Mouse (Mus musculus) midbrain, embryonic 16.5 days (tissue): ENCODE data around the gene Nutf2. TPM values are rescaled to one million over a fixed set of nuclear protein-coding genes. Genes with fewer than 3 reads are reported as not detected.
A peak's percentile ranks its signal among the peaks of the same experiment; 100 is the strongest.

Experiments
- ATAC-seq: fragments of 200-750 bp; cut with Nextera tagmentation; 2 replicates; pipeline ENCODE4 v1.8.0; 2017; ENCODE audit warnings: moderate TSS enrichment
- H3K27ac ChIP-seq: fragments of 300-500 bp; sonication (generic); 2 replicates; pipeline ENCODE4 v1.5.1; 2014; ENCODE audit warnings: mild to moderate bottlenecking, low read length, mixed read lengths
- H3K27me3 ChIP-seq: fragments of 300-500 bp; sonication (generic); 2 replicates; pipeline ENCODE4 v1.6.1; 2014; ENCODE audit warnings: low read depth, low read length, mixed read lengths; ENCODE audit not compliant: control insufficient read depth, insufficient read depth
- H3K36me3 ChIP-seq: fragments of 300-500 bp; sonication (generic); 2 replicates; pipeline ENCODE4 v1.6.1; 2014; ENCODE audit warnings: mild to moderate bottlenecking, low read length, moderate library complexity, mixed read lengths; ENCODE audit not compliant: control insufficient read depth, insufficient read depth
- H3K4me1 ChIP-seq: fragments of 300-500 bp; sonication (generic); 2 replicates; pipeline ENCODE4 v1.6.1; 2014; ENCODE audit warnings: mild to moderate bottlenecking, low read length, mixed read lengths; ENCODE audit not compliant: control insufficient read depth, insufficient read depth
- H3K4me2 ChIP-seq: fragments of 300-500 bp; sonication (generic); 2 replicates; pipeline ENCODE4 v1.6.1; 2014; ENCODE audit warnings: mild to moderate bottlenecking, low read length, mixed read lengths
- H3K4me3 ChIP-seq: fragments of 300-500 bp; sonication (generic); 2 replicates; pipeline ENCODE4 v1.5.1; 2014; ENCODE audit warnings: low read depth, mild to moderate bottlenecking, low read length, moderate library complexity, mixed read lengths
- H3K9ac ChIP-seq: fragments of 300-500 bp; sonication (generic); 2 replicates; pipeline ENCODE4 v1.6.1; 2014; ENCODE audit warnings: low read depth, low read length, mixed read lengths
- H3K9me3 ChIP-seq: fragments of 300-500 bp; sonication (generic); replicated peaks from 2 replicates; pipeline ENCODE4 v1.6.1; 2014; ENCODE audit warnings: mild to moderate bottlenecking, low read length, mixed read lengths; ENCODE audit not compliant: control insufficient read depth, poor library complexity, severe bottlenecking
- WGBS: fragments of 180-500 bp; shearing (Covaris S2); extraction: QIAGEN DNeasy Blood & Tissue Kit; methylation state at CpG from one replicate; pipeline ENCODE4 v1.1.7; 2014; 5-methylcytosine and 5-hydroxymethylcytosine counted together
- polyA plus RNA-seq: library from polyadenylated mRNA; unstranded; fragments of >200 nt; fragmentation: Nextera tagmentation; extraction: Ambion mirVana; gene quantifications from 2 replicates; pipeline ENCODE4 v1.2.1, GENCODE M21; 2015

The Nutf2 gene
- polyA plus RNA-seq, result 146 and 153 TPM in 2 replicates

DNA sequence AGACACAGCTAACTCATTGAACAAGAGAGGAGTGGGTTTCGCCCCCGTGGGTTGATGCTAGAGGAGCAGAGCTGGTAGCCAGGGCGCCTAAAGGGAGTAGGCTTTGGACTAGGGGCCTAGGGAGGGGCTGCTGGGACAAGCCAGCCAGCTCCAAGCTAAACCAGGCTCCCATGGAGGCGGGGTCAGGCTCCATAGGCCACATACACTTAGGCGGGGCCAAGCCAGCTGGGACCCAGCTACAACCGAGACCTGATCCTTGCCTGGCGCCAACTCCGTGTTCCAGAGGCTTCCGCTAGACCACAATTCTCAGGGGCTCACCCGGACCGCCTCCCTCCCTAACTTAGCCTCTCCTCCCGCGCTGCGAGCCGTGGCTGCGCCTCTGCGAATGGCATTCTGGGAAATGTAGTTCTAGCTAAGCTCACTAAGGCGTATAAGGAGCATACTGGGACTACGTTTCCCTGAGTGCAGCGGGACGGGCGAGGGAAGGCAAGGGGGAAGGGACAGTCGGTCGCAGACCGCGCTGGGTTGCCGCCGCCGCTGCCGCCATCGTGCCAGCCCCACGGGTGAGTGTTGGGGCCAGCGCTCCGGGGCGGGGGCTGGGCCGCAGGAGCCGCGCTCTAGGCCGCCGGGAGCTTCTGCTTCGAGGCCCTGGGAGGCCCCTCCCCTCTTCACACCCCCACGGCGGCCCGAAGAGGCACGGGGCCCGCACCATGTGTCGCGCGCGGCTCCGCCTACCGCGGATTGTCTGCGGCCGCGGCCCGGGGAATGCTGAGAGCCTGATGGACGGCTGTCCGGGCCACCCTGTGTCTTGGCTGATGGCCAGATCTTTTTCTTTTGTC is at the start of gene Nutf2:
TSS of gene Nutf2 (plus strand) at position 438 of the 839 bp plus-strand sequence.
- Histone ChIP-seq H3K4me2 (peak within 1 kb of the TSS; percentile 93), H3K36me3 (no peaks in the 10 kb centered on the region), H3K27me3 (no peaks in the 10 kb centered on the region), H3K27ac (peak within 1 kb of the TSS; percentile 90), H3K9me3 (no peaks in the 10 kb centered on the region), H3K9ac (peak within 1 kb of the TSS; percentile 93), H3K4me3 (peak within 1 kb of the TSS; percentile 91), H3K4me1 (peaks cover 61% of the 10 kb centered on the region)
- WGBS, result under 1% methylated on average over 56 of the region's 59 CpGs
- peak; percentile 98 for ATAC-seq

DNA sequence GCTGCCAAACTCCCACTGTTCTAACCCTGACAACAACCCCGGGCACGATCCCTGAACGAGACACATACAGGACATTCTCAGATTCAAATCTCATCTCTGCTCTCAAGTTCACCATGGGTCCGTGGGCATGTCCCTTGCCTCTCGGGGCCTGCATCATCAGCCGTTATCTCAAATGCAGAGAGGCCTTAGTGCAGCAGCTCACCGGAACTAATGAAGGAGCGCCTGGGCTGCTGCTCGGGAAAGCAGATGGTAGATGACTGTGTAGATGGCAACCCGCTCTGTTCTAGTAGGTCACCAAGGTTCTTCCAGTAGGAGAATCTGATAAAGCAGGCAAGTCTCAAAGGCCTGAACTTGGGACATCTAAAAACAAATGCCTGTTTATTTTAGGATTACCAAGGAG is 49.3 kb upstream of the Nutf2 start:
- Histone ChIP-seq H3K4me2 (no peak overlapping the region), H3K4me1 (no peaks in the 10 kb centered on the region)
- 85% methylated on average over 10 of the region's 10 CpGs for WGBS

DNA sequence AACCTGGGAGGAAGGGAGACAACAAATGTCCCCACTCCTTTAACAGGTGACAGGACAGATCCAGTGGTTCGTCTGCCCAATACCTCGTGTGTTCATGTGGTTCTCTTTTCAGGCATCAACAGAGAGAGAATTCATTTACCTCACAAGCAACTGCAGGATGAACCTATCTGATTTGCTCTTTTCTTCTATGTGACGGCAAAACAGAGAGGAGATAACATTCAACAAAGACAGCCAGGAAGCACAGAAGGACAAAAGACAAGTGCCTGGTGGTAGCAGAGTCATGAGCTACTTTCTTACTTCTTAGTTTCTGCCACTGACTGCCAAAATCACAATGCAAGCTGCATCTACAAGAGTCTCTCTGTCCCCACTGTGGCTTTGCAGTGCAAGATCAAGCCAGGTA is 48.8 kb upstream of the Nutf2 start:
- no peaks in the 10 kb centered on the region for H3K27me3 ChIP-seq
- H3K9me3 ChIP-seq, result no peaks in the 10 kb centered on the region
- no peak overlapping the region for H3K4me3 ChIP-seq
- H3K9ac ChIP-seq, result no peak overlapping the region
- ATAC-seq, result no peak
- 0 out of 2 replicates have a peak, but pooled peaks cover 3% of the 10 kb centered on the region for H3K36me3 ChIP-seq
- no peaks in the 10 kb centered on the region for H3K4me1 ChIP-seq
- no peak overlapping the region for H3K4me2 ChIP-seq
- no peak overlapping the region for H3K27ac ChIP-seq
- 77% methylated on average over 3 of the region's 3 CpGs for WGBS

More for the DNA sequence above, 49.3 kb upstream of the Nutf2 start:
- Histone ChIP-seq H3K9me3 (no peaks in the 10 kb centered on the region), H3K9ac (no peak overlapping the region), H3K36me3 (0 out of 2 replicates have a peak, but pooled peaks cover 3% of the 10 kb centered on the region), H3K27me3 (no peaks in the 10 kb centered on the region), H3K27ac (no peak overlapping the region), H3K4me3 (no peak overlapping the region)
- ATAC-seq, result no peak

DNA sequence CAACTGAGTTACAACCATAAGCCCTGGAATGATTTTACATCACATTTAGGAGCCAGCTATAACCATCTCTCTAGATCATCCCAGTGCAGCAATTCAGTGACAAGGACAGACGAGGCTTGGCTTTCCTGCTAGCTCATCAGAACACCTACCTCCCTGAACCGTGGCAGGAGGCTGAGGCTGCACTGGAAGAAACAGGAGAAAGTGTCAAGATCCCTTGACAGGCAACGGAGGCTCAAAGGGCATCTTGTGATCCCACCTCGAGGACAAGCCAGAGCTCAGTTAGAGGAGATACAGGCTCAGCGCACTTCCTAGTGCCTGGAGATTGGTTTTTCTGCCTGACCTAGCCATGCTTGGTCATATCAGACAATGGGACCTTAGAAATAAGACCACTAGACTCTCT is 47.9 kb upstream of the Nutf2 start:
- no peaks in the 10 kb centered on the region for H3K9me3 ChIP-seq
- no peak for ATAC-seq
- WGBS, result 92% methylated on average over 5 of the region's 5 CpGs
- H3K4me1 ChIP-seq, result no peaks in the 10 kb centered on the region
- no peak overlapping the region for H3K27ac ChIP-seq
- no peak overlapping the region for H3K4me3 ChIP-seq
- H3K27me3 ChIP-seq, result no peaks in the 10 kb centered on the region
- no peak overlapping the region for H3K4me2 ChIP-seq
- no peak overlapping the region for H3K9ac ChIP-seq
- 0 out of 2 replicates have a peak, but pooled peaks cover 3% of the 10 kb centered on the region for H3K36me3 ChIP-seq

DNA sequence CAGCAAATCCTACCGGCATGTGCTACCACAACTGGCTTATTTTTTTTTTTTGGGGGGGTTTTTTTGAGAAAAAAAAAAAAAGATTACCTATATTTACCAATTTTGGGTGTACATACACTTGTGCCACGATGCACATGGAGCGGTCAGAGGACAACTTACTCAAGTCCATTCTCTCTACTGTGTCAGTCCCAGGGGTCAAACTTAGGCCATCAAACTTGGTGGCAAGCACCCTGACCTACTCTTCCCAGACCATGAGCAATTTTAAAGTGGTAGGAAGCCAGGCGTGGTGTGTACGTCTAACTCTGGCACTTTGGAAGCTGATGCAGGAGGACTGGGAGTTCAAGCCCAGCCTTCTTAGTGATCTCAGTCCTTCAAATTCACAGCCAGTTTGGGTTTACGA is 47.1 kb upstream of the Nutf2 start:
- no peaks in the 10 kb centered on the region for H3K4me1 ChIP-seq
- H3K4me2 ChIP-seq, result no peak overlapping the region
- H3K27me3 ChIP-seq, result no peaks in the 10 kb centered on the region
- H3K4me3 ChIP-seq, result no peak overlapping the region
- no peaks in the 10 kb centered on the region for H3K9me3 ChIP-seq
- no peak overlapping the region for H3K9ac ChIP-seq
- 98% methylated on average over 6 of the region's 6 CpGs for WGBS
- 0 out of 2 replicates have a peak, but pooled peaks cover 3% of the 10 kb centered on the region for H3K36me3 ChIP-seq
- no peak overlapping the region for H3K27ac ChIP-seq
- ATAC-seq, result no peak

DNA sequence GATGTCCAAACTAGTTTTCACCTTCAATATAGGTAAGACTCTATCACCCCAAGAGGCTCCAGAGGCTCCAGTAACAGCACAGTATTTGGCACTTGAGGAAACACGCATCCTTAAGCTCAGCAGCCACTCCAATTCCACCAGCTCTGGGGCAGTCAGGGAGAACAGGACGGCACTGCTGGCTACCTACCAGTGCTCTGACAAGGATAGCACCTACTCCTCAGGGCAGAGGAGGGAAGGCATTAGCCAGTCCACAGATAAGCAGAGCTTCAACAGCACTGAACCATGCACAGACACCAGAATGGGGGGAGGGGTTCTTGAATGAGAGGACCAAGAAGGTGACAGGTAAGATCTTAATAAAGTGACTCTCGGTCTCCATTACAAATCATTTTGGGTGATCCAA is 40.7 kb upstream of the Nutf2 start:
- WGBS, result 85% methylated on average over 3 of the region's 3 CpGs
- H3K36me3 ChIP-seq, result peaks cover 18% of the 10 kb centered on the region

DNA sequence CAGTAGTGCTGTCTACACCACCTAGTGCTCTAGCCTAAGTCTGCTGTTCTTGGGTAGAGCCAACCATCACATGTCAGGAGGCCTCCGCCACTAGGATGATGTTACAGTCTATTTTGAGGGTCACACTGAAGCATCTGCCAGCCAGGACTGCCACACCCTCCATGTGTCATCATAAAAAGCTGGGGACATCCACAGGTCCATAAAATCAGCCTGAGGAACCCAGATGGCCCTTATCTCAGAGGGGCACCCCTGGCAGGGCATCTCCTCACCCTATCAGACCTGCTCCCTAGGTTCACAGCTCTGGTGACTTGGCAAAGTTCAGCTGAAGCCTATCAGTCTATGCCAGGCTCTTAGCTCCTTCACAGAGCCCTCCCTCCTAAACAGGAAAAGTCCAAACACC is 39.5 kb upstream of the Nutf2 start:
- Histone ChIP-seq H3K27ac (no peak overlapping the region), H3K4me3 (no peak overlapping the region), H3K36me3 (peaks cover 18% of the 10 kb centered on the region), H3K27me3 (no peaks in the 10 kb centered on the region), H3K9me3 (no peaks in the 10 kb centered on the region), H3K9ac (no peak overlapping the region), H3K4me2 (no peak overlapping the region), H3K4me1 (peaks cover 14% of the 10 kb centered on the region)
- 100% methylated on average over 1 of the region's 1 CpGs for WGBS
- ATAC-seq, result no peak

More for the DNA sequence above, 40.7 kb upstream of the Nutf2 start:
- Histone ChIP-seq H3K4me2 (no peak overlapping the region), H3K27ac (no peak overlapping the region), H3K4me3 (no peak overlapping the region), H3K9me3 (no peaks in the 10 kb centered on the region), H3K27me3 (no peaks in the 10 kb centered on the region), H3K4me1 (peaks cover 1% of the 10 kb centered on the region; the same call in 1 of the 2 replicates), H3K9ac (no peak overlapping the region)
- ATAC-seq, result no peak

DNA sequence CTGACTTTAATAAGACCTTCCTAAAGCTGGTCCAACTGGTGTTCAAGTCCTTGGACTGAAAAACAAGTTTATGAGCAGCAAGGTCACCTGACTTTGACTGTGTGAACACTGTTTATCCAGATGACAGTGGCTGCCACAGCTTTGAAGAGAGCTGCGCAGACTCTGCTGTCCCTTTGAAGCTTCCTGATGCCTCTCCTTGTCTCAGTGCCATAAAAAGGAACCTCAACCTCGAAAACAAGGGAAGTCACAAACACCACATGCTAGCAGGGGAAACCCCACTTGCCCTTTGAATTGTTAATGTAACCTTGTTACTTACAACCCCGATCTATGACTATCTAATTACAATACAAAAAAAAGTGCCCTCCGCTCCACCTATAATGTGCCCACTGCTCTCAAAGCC is 34.9 kb upstream of the Nutf2 start:
- H3K36me3 ChIP-seq, result peaks cover 14% of the 10 kb centered on the region
- peaks cover 20% of the 10 kb centered on the region for H3K4me1 ChIP-seq
- WGBS, result 84% methylated on average over 4 of the region's 4 CpGs
- no peaks in the 10 kb centered on the region for H3K9me3 ChIP-seq
- H3K27me3 ChIP-seq, result no peaks in the 10 kb centered on the region
- no peak overlapping the region for H3K27ac ChIP-seq
- no peak for ATAC-seq
- no peak overlapping the region for H3K9ac ChIP-seq
- peak overlapping the region; percentile 87; the same call in 1 of the 2 replicates for H3K4me3 ChIP-seq
- peak overlapping the region; percentile 92 for H3K4me2 ChIP-seq

DNA sequence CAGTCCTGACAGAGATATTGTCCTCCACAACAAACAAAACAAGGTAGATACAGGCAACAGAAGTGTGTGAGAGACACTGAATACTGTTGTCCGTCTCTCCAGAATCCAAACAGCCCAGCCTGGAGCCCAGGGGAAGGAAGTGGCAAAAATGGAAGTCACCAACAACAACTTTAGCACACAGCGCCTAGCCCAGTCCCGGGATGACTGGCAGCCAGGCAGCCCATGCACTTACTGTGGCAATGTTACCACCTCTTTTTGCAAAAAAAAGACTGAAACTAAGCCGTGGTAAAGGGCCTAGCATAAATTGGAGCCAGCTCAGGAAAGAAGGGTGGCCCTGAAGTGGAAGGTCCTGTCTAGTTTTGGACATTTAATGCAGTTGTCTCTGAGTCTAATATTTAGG is 34.0 kb upstream of the Nutf2 start:
- peak overlapping the region; percentile 87 for H3K4me3 ChIP-seq
- peak overlapping the region; percentile 90 for H3K9ac ChIP-seq
- H3K27me3 ChIP-seq, result no peaks in the 10 kb centered on the region
- 11% methylated on average over 4 of the region's 4 CpGs for WGBS
- no peak for ATAC-seq
- H3K4me1 ChIP-seq, result peaks cover 20% of the 10 kb centered on the region
- no peaks in the 10 kb centered on the region for H3K9me3 ChIP-seq
- peak overlapping the region; percentile 60 for H3K27ac ChIP-seq
- H3K4me2 ChIP-seq, result peak overlapping the region; percentile 92
- H3K36me3 ChIP-seq, result peaks cover 9% of the 10 kb centered on the region; the same call in 1 of the 2 replicates
